In genomic region chr9:74938670-74939534, GRCm38 (mm10) we compare ENCODE assay signal across 12 mouse cellular contexts. TPM values are rescaled to one million over a fixed set of nuclear protein-coding genes. Genes with fewer than 3 reads are reported as not detected.
DNase-seq lines count a peak whose midpoint lies in the region; ATAC-seq and TF ChIP-seq lines count a peak whose summit lies in the region.
"Had no signal": no experiment of that assay in that cellular context is flagged by ENCODE, and none has a peak within 500 bp of the region (broad histone marks: within the 10 kb centered on the region; RNA-seq: fewer than 3 reads in every experiment).

No protein-coding gene starts in this region.

- no peak overlapping the region for H3K4me3 ChIP-seq in lung, adult 2 months (replicated peaks; ENCODE audit: extremely low read depth, low read depth, low read length)
- no peak overlapping the region for H3K4me3 ChIP-seq in forebrain, embryonic 11.5 days (ENCODE audit: low read depth, low read length)
- H3K4me3 ChIP-seq: heart, embryonic 13.5 days; neural tube, embryonic 13.5 days had no signal

- no peak overlapping the region for H3K9ac ChIP-seq in forebrain, embryonic 11.5 days (ENCODE audit: low read length)
- H3K9ac ChIP-seq: heart, embryonic 13.5 days; neural tube, embryonic 13.5 days had no signal

- no peak for ATAC-seq in forebrain, embryonic 11.5 days (replicated peaks; ENCODE audit: low FRiP score)

- peak; percentile 39 for DNase-seq in adrenal gland, postnatal 14 days
- no peak for DNase-seq in adrenal gland, postnatal 36 days
- peak; percentile 35 for DNase-seq in urinary bladder, postnatal 14 days (ENCODE audit: low spot score)
- DNase-seq in urinary bladder, postnatal 4 days (ENCODE audit: low spot score in 2 of 2): no peak
- peak; percentile 27 for DNase-seq in lung, adult 2 months
- DNase-seq in forebrain, embryonic 11.5 days (ENCODE audit: low spot score): no peak
- no peak for DNase-seq in thymus, postnatal 36 days
- DNase-seq in frontal cortex, postnatal 36 days (ENCODE audit: low spot score in 2 of 2): no peak
- DNase-seq: cerebellum, postnatal 14 days; left cerebral cortex, postnatal 4 days had no signal

- no peak for TF ChIP-seq POLR2A in lung, adult 2 months (IDR thresholded peaks at IDR 0.05; ENCODE audit: borderline replicate concordance, extremely low read depth, low read depth, low read length)

- H3K27ac ChIP-seq in forebrain, embryonic 11.5 days (ENCODE audit: low read depth, low read length): no peak overlapping the region
- H3K27ac ChIP-seq: heart, embryonic 13.5 days; neural tube, embryonic 13.5 days had no signal

- no peaks in the 10 kb centered on the region for H3K36me3 ChIP-seq in forebrain, embryonic 11.5 days (ENCODE audit: control insufficient read depth, insufficient read depth, low read length)
- H3K36me3 ChIP-seq: heart, embryonic 13.5 days; neural tube, embryonic 13.5 days had no signal

- no peaks in the 10 kb centered on the region for H3K27me3 ChIP-seq in forebrain, embryonic 11.5 days (ENCODE audit: control insufficient read depth, insufficient read depth, low read length)
- H3K27me3 ChIP-seq: heart, embryonic 13.5 days; neural tube, embryonic 13.5 days had no signal

- peaks cover 7% of the 10 kb centered on the region for H3K4me1 ChIP-seq in lung, adult 2 months (ENCODE audit: control insufficient read depth, insufficient read depth, low read length)
- no peaks in the 10 kb centered on the region for H3K4me1 ChIP-seq in forebrain, embryonic 11.5 days (replicated peaks; ENCODE audit: control insufficient read depth, insufficient read depth, low read length)
- H3K4me1 ChIP-seq: heart, embryonic 13.5 days; neural tube, embryonic 13.5 days had no signal

- no peaks in the 10 kb centered on the region for H3K9me3 ChIP-seq in forebrain, embryonic 11.5 days (ENCODE audit: control insufficient read depth, low read length)
- H3K9me3 ChIP-seq: heart, embryonic 13.5 days; neural tube, embryonic 13.5 days had no signal

- 45% methylated on average over 12 of the region's 12 CpGs for WGBS in lung, adult 2 months
- WGBS in forebrain, embryonic 11.5 days: 87% methylated on average over 12 of the region's 12 CpGs

- no peak overlapping the region for H3K4me2 ChIP-seq in forebrain, embryonic 11.5 days (ENCODE audit: low read depth, low read length, severe bottlenecking)
- H3K4me2 ChIP-seq: heart, embryonic 13.5 days; neural tube, embryonic 13.5 days had no signal

- no peak for TF ChIP-seq CTCF in lung, adult 2 months (IDR thresholded peaks at IDR 0.05; ENCODE audit: insufficient read depth, low read length)

RNA-seq across cellular contexts. Expression of gene Fam214a, which starts 13.8 kb away (rescaled TPM):
- total RNA-seq in adrenal gland, postnatal 14 days (2021): 80.4 and 93.0 TPM in 2 replicates
- total RNA-seq in adrenal gland, postnatal 36 days (2021): 10 to 100 TPM; 75.3 to 86.8 TPM
- 8.8 and 11.8 TPM in 2 replicates for polyA plus RNA-seq in lung, adult 2 months (2012; rRNA removed)
- polyA plus RNA-seq in forebrain, embryonic 11.5 days (2014; fragmentation: Nextera tagmentation; extraction: Ambion mirVana): 18.3 and 20.4 TPM in 2 replicates

Comparison
In these comparisons a context has a peak if more than half of its experiments do, and no peak if none do; other contexts are left out.
1. DNase-seq: peak in adrenal gland, postnatal 14 days (single experiment), urinary bladder, postnatal 14 days (single experiment) and lung, adult 2 months (single experiment); none in adrenal gland, postnatal 36 days (0 of 2), urinary bladder, postnatal 4 days (0 of 2), forebrain, embryonic 11.5 days (single experiment), thymus, postnatal 36 days (0 of 2) and frontal cortex, postnatal 36 days (0 of 2).